ENCODE assay signal across 23 mouse cellular contexts in genomic region chr17:90796974-90797373, GRCm38 (mm10).
DNase-seq lines count a peak whose midpoint lies in the region; ATAC-seq and TF ChIP-seq lines count a peak whose summit lies in the region.
"Had no signal": no experiment of that assay in that cellular context is flagged by ENCODE, and none has a peak within 500 bp of the region (broad histone marks: within the 10 kb centered on the region; RNA-seq: fewer than 3 reads in every experiment).

No protein-coding gene starts in this region.

- no peak overlapping the region for H3K27ac ChIP-seq in forebrain, postnatal 0 days (ENCODE audit: low read depth, low read length)
- no peak overlapping the region for H3K27ac ChIP-seq in forebrain, embryonic 11.5 days (ENCODE audit: low read depth, low read length)
- peak overlapping the region; percentile 9; the same call in 1 of the 2 replicates for H3K27ac ChIP-seq in layer of hippocampus, adult 2 months
- peak overlapping the region; percentile 69 for H3K27ac ChIP-seq in macrophage
- no peak overlapping the region for H3K27ac ChIP-seq in heart, adult 2 months
- H3K27ac ChIP-seq: embryonic facial prominence, embryonic 15.5 days; forebrain, embryonic 10.5 days; forebrain, embryonic 15.5 days; gastrocnemius, adult 2 months; heart, embryonic 13.5 days; hindbrain, embryonic 15.5 days had no signal

- no peak overlapping the region for H3K4me3 ChIP-seq in forebrain, postnatal 0 days (ENCODE audit: low read depth, low read length)
- H3K4me3 ChIP-seq in forebrain, embryonic 11.5 days (ENCODE audit: low read depth, low read length), result no peak overlapping the region
- H3K4me3 ChIP-seq in layer of hippocampus, adult 2 months, result no peak overlapping the region
- no peak overlapping the region for H3K4me3 ChIP-seq in macrophage (ENCODE audit: inconsistent target)
- no peak overlapping the region for H3K4me3 ChIP-seq in heart, adult 2 months
- H3K4me3 ChIP-seq: embryonic facial prominence, embryonic 15.5 days; erythroblast, embryonic 14.5 days; forebrain, embryonic 10.5 days; forebrain, embryonic 15.5 days; gastrocnemius, adult 2 months; heart, embryonic 13.5 days; hindbrain, embryonic 15.5 days had no signal

- H3K27me3 ChIP-seq in forebrain, postnatal 0 days (ENCODE audit: insufficient read depth, low read length), result no peaks in the 10 kb centered on the region
- H3K27me3 ChIP-seq in forebrain, embryonic 11.5 days (ENCODE audit: control insufficient read depth, insufficient read depth, low read length), result no peaks in the 10 kb centered on the region
- no peaks in the 10 kb centered on the region for H3K27me3 ChIP-seq in heart, adult 2 months (ENCODE audit: control insufficient read depth, insufficient read depth, low read length)
- H3K27me3 ChIP-seq: embryonic facial prominence, embryonic 15.5 days; forebrain, embryonic 15.5 days; heart, embryonic 13.5 days; hindbrain, embryonic 15.5 days had no signal

- no peaks in the 10 kb centered on the region for H3K79me2 ChIP-seq in macrophage (ENCODE audit: inconsistent target)
- no peaks in the 10 kb centered on the region for H3K79me2 ChIP-seq in heart, adult 2 months (replicated peaks; ENCODE audit: control insufficient read depth, insufficient read depth, low read length)

- no peak overlapping the region for H3K9ac ChIP-seq in forebrain, postnatal 0 days
- H3K9ac ChIP-seq in forebrain, embryonic 11.5 days (ENCODE audit: low read length), result no peak overlapping the region
- H3K9ac ChIP-seq in heart, adult 2 months (ENCODE audit: low read depth, low read length), result no peak overlapping the region
- H3K9ac ChIP-seq: embryonic facial prominence, embryonic 15.5 days; forebrain, embryonic 15.5 days; heart, embryonic 13.5 days; hindbrain, embryonic 15.5 days had no signal

- H3K36me3 ChIP-seq in forebrain, postnatal 0 days (ENCODE audit: insufficient read depth), result no peaks in the 10 kb centered on the region
- no peaks in the 10 kb centered on the region for H3K36me3 ChIP-seq in forebrain, embryonic 11.5 days (ENCODE audit: control insufficient read depth, insufficient read depth, low read length)
- H3K36me3 ChIP-seq in macrophage (ENCODE audit: inconsistent target), result no peaks in the 10 kb centered on the region
- no peaks in the 10 kb centered on the region for H3K36me3 ChIP-seq in heart, adult 2 months (ENCODE audit: control insufficient read depth, insufficient read depth, low read length)
- H3K36me3 ChIP-seq: embryonic facial prominence, embryonic 15.5 days; forebrain, embryonic 10.5 days; forebrain, embryonic 15.5 days; G1E; heart, embryonic 13.5 days; hindbrain, embryonic 15.5 days had no signal

- H3K4me1 ChIP-seq in forebrain, postnatal 0 days (ENCODE audit: insufficient read depth), result 0 out of 2 replicates have a peak, but pooled peaks cover 7% of the 10 kb centered on the region
- no peaks in the 10 kb centered on the region for H3K4me1 ChIP-seq in forebrain, embryonic 11.5 days (replicated peaks; ENCODE audit: control insufficient read depth, insufficient read depth, low read length)
- no peaks in the 10 kb centered on the region for H3K4me1 ChIP-seq in heart, adult 2 months (ENCODE audit: control insufficient read depth, insufficient read depth, low read length)
- H3K4me1 ChIP-seq: embryonic facial prominence, embryonic 15.5 days; forebrain, embryonic 10.5 days; heart, embryonic 13.5 days; hindbrain, embryonic 15.5 days had no signal

- TF ChIP-seq POLR2A in heart, adult 2 months (IDR thresholded peaks at IDR 0.05; ENCODE audit: insufficient read depth, low read depth, low read length), result no peak

- TF ChIP-seq EP300 in heart, adult 2 months (IDR thresholded peaks at IDR 0.05; ENCODE audit: insufficient read depth, low read depth, low read length), result no peak

- intact Hi-C loops in heart, adult 2 months (cut with DNase I), result no loop called here

- 49% methylated on average over 2 of the region's 2 CpGs for WGBS in forebrain, postnatal 0 days
- 66% methylated on average over 2 of the region's 2 CpGs for WGBS in forebrain, embryonic 11.5 days
- WGBS in macrophage (ENCODE audit: missing documents), result 97% methylated on average over 2 of the region's 2 CpGs
- WGBS in heart, adult 2 months, result 75% methylated on average over 2 of the region's 2 CpGs

- no peak overlapping the region for H3K4me2 ChIP-seq in forebrain, postnatal 0 days (ENCODE audit: low read depth)
- no peak overlapping the region for H3K4me2 ChIP-seq in forebrain, embryonic 11.5 days (ENCODE audit: low read depth, low read length, severe bottlenecking)
- H3K4me2 ChIP-seq: embryonic facial prominence, embryonic 15.5 days; forebrain, embryonic 15.5 days; heart, embryonic 13.5 days; hindbrain, embryonic 15.5 days had no signal

- no peak for TF ChIP-seq CTCF in forebrain, postnatal 0 days (IDR thresholded peaks at IDR 0.05; ENCODE audit: low read depth)
- TF ChIP-seq CTCF in layer of hippocampus, adult 2 months (conservative IDR thresholded peaks at IDR 0.05), result no peak
- TF ChIP-seq CTCF in heart, adult 2 months (IDR thresholded peaks at IDR 0.05), result no peak

- peak; percentile 23; the same call in 1 of the 2 replicates for ATAC-seq in forebrain, postnatal 0 days
- no peak for ATAC-seq in forebrain, embryonic 11.5 days (replicated peaks; ENCODE audit: low FRiP score)
- ATAC-seq: CD4-positive, CD25-positive, alpha-beta regulatory T cell, adult 4 months; forebrain, embryonic 15.5 days had no signal

- no peaks in the 10 kb centered on the region for H3K9me3 ChIP-seq in forebrain, postnatal 0 days (ENCODE audit: low read length)
- H3K9me3 ChIP-seq in forebrain, embryonic 11.5 days (ENCODE audit: control insufficient read depth, low read length), result no peaks in the 10 kb centered on the region
- H3K9me3 ChIP-seq: embryonic facial prominence, embryonic 15.5 days; forebrain, embryonic 10.5 days; forebrain, embryonic 15.5 days; G1E; heart, embryonic 13.5 days; hindbrain, embryonic 15.5 days had no signal

- DNase-seq in forebrain, postnatal 0 days, result no peak
- DNase-seq in forebrain, embryonic 11.5 days (ENCODE audit: low spot score), result no peak
- no peak for DNase-seq in layer of hippocampus, adult 2 months (ENCODE audit: low spot score in 2 of 2)
- no peak for DNase-seq in layer of hippocampus, postnatal 25 days (ENCODE audit: extremely low spot score in 1 of 2, low spot score in 1 of 2)
- peak; percentile 69 for DNase-seq in R1 (ENCODE audit: low read depth, low spot score)
- no peak for DNase-seq in heart, adult 2 months
- DNase-seq: adrenal gland, postnatal 10 days; B cell, adult 2 months; cerebellum, adult 2 months; cerebellum, postnatal 10 days; embryo, embryonic 11 days; gastrocnemius, adult 2 months; gastrocnemius, postnatal 25 days; heart, postnatal 36 days had no signal

Comparison
In these comparisons a context has a peak if more than half of its experiments do, and no peak if none do; other contexts are left out.
1. H3K27ac ChIP-seq: peak in layer of hippocampus, adult 2 months (single experiment) and macrophage (single experiment); none in forebrain, postnatal 0 days (single experiment), forebrain, embryonic 11.5 days (single experiment) and heart, adult 2 months (single experiment).